ENCODE assay signal across 15 mouse cellular contexts in genomic region chr7:133316701-133317475, GRCm38 (mm10).
DNase-seq lines count a peak whose midpoint lies in the region; ATAC-seq and TF ChIP-seq lines count a peak whose summit lies in the region.
"Had no signal": no experiment of that assay in that cellular context is flagged by ENCODE, and none has a peak within 500 bp of the region (broad histone marks: within the 10 kb centered on the region; RNA-seq: fewer than 3 reads in every experiment).

No protein-coding gene starts in this region.

- H3K9me3 ChIP-seq in forebrain, embryonic 13.5 days (replicated peaks), result 0 out of 2 replicates have a peak, but pooled peaks cover 4% of the 10 kb centered on the region
- no peaks in the 10 kb centered on the region for H3K9me3 ChIP-seq in forebrain, postnatal 0 days (ENCODE audit: low read length)
- H3K9me3 ChIP-seq in kidney, embryonic 16.5 days (ENCODE audit: low read length), result peaks cover 7% of the 10 kb centered on the region
- H3K9me3 ChIP-seq: hindbrain, embryonic 13.5 days; midbrain, embryonic 13.5 days had no signal

- no peak overlapping the region for H3K4me3 ChIP-seq in forebrain, embryonic 13.5 days
- no peak overlapping the region for H3K4me3 ChIP-seq in forebrain, postnatal 0 days (ENCODE audit: low read depth, low read length)
- no peak overlapping the region for H3K4me3 ChIP-seq in kidney, embryonic 16.5 days (ENCODE audit: low read length)
- H3K4me3 ChIP-seq: hindbrain, embryonic 13.5 days; limb, embryonic 12.5 days; midbrain, embryonic 13.5 days had no signal

- peak; percentile 43; the same call in 1 of the 2 replicates for ATAC-seq in forebrain, embryonic 13.5 days
- no peak for ATAC-seq in forebrain, postnatal 0 days
- peak; percentile 55 for ATAC-seq in kidney, embryonic 16.5 days (ENCODE audit: low FRiP score, low TSS enrichment)
- ATAC-seq: midbrain, embryonic 13.5 days had no signal

- no peak for TF ChIP-seq CTCF in forebrain, postnatal 0 days (IDR thresholded peaks at IDR 0.05; ENCODE audit: low read depth)

- DNase-seq in forebrain, postnatal 0 days, result no peak
- no peak for DNase-seq in kidney, adult 9 months
- peak; percentile 95 for DNase-seq in brain, adult 2 months (ENCODE audit: low read depth, low spot score)
- peak; percentile 82 to 84 for DNase-seq in cerebellum, postnatal 10 days
- DNase-seq in right cerebral cortex, adult 18-20 months, result no peak
- no peak for DNase-seq in adrenal gland, postnatal 36 days
- DNase-seq: adrenal gland, postnatal 10 days; lung, postnatal 14 days; right cerebral cortex, postnatal 4 days had no signal

- no peak overlapping the region for H3K9ac ChIP-seq in forebrain, embryonic 13.5 days
- no peak overlapping the region for H3K9ac ChIP-seq in forebrain, postnatal 0 days
- H3K9ac ChIP-seq in kidney, embryonic 16.5 days (replicated peaks; ENCODE audit: low read length), result no peak overlapping the region
- H3K9ac ChIP-seq: hindbrain, embryonic 13.5 days; limb, embryonic 12.5 days; midbrain, embryonic 13.5 days had no signal

- H3K36me3 ChIP-seq in forebrain, embryonic 13.5 days (ENCODE audit: poor library complexity, severe bottlenecking), result no peaks in the 10 kb centered on the region
- no peaks in the 10 kb centered on the region for H3K36me3 ChIP-seq in forebrain, postnatal 0 days (ENCODE audit: insufficient read depth)
- H3K36me3 ChIP-seq in kidney, embryonic 16.5 days (ENCODE audit: insufficient read depth, low read length), result no peaks in the 10 kb centered on the region
- H3K36me3 ChIP-seq: hindbrain, embryonic 13.5 days; limb, embryonic 12.5 days; midbrain, embryonic 13.5 days had no signal

- H3K27ac ChIP-seq in forebrain, embryonic 13.5 days, result no peak overlapping the region
- no peak overlapping the region for H3K27ac ChIP-seq in forebrain, postnatal 0 days (ENCODE audit: low read depth, low read length)
- H3K27ac ChIP-seq in kidney, embryonic 16.5 days (ENCODE audit: low read length), result peak overlapping the region; percentile 53
- H3K27ac ChIP-seq: hindbrain, embryonic 13.5 days; kidney, postnatal 0 days; limb, embryonic 12.5 days; midbrain, embryonic 13.5 days had no signal

- peaks cover 16% of the 10 kb centered on the region for H3K4me1 ChIP-seq in forebrain, embryonic 13.5 days
- 0 out of 2 replicates have a peak, but pooled peaks cover 2% of the 10 kb centered on the region for H3K4me1 ChIP-seq in forebrain, postnatal 0 days (ENCODE audit: insufficient read depth)
- H3K4me1 ChIP-seq in kidney, embryonic 16.5 days (ENCODE audit: insufficient read depth, low read length), result peaks cover 24% of the 10 kb centered on the region

- 48% methylated on average over 9 of the region's 9 CpGs for WGBS in forebrain, embryonic 13.5 days
- 45% methylated on average over 9 of the region's 9 CpGs for WGBS in forebrain, postnatal 0 days
- WGBS in kidney, embryonic 16.5 days, result 33% methylated on average over 9 of the region's 9 CpGs

- no peaks in the 10 kb centered on the region for H3K27me3 ChIP-seq in forebrain, embryonic 13.5 days
- no peaks in the 10 kb centered on the region for H3K27me3 ChIP-seq in forebrain, postnatal 0 days (ENCODE audit: insufficient read depth, low read length)
- no peaks in the 10 kb centered on the region for H3K27me3 ChIP-seq in kidney, embryonic 16.5 days (ENCODE audit: insufficient read depth, low read length)
- H3K27me3 ChIP-seq: hindbrain, embryonic 13.5 days; limb, embryonic 12.5 days; midbrain, embryonic 13.5 days had no signal

- no peak overlapping the region for H3K4me2 ChIP-seq in forebrain, embryonic 13.5 days
- no peak overlapping the region for H3K4me2 ChIP-seq in forebrain, postnatal 0 days (ENCODE audit: low read depth)
- H3K4me2 ChIP-seq in kidney, embryonic 16.5 days (replicated peaks; ENCODE audit: low read depth, low read length), result no peak overlapping the region
- H3K4me2 ChIP-seq: hindbrain, embryonic 13.5 days; limb, embryonic 12.5 days; midbrain, embryonic 13.5 days had no signal

Comparison
In these comparisons a context has a peak if more than half of its experiments do, and no peak if none do; other contexts are left out.
1. DNase-seq: peak in brain, adult 2 months (single experiment) and cerebellum, postnatal 10 days (2 of 2); none in forebrain, postnatal 0 days (single experiment), kidney, adult 9 months (single experiment), right cerebral cortex, adult 18-20 months (single experiment) and adrenal gland, postnatal 36 days (0 of 2).